Mouse (Mus musculus): Measurements from ENCODE around the gene Gfod1. TPM values are rescaled to one million over a fixed set of nuclear protein-coding genes. Genes with fewer than 3 reads are reported as not detected.

The Gfod1 gene
- total and polyA plus RNA-seq, 3 experiments = 0.30 to 0.70 (median 0.36) TPM

GRCm38 (mm10) chr13:43336425-43337221 is 32.7 kb upstream of the Gfod1 start:
- no peak overlapping the region for H3K4me2 ChIP-seq (ENCODE audit: insufficient read depth, low read depth, poor library complexity, severe bottlenecking)
- H3K9me3 ChIP-seq (replicated peaks; ENCODE audit: low read length) = no peaks in the 10 kb centered on the region
- no peak overlapping the region for H3K4me3 ChIP-seq (replicated peaks in 1 of 3; ENCODE audit: low read depth in 2 of 3, low read length in 2 of 3, poor library complexity in 1 of 3)
- H3K27me3 ChIP-seq (replicated peaks) = no peaks in the 10 kb centered on the region
- no peak for TF ChIP-seq MAFK (IDR thresholded peaks at IDR 0.05; ENCODE audit: insufficient replicate concordance, low read length)
- TF ChIP-seq NELFE (IDR thresholded peaks at IDR 0.05; ENCODE audit: low read depth, low read length) = no peak
- no peak for TF ChIP-seq CHD2 (IDR thresholded peaks at IDR 0.05; ENCODE audit: low read length)
- no peak for TF ChIP-seq USF2 (conservative IDR thresholded peaks at IDR 0.05; ENCODE audit: low read depth, low read length)
- TF ChIP-seq POLR2AphosphoS2 (IDR thresholded peaks at IDR 0.05; ENCODE audit: low read depth, low read length) = no peak
- TF ChIP-seq HCFC1 (IDR thresholded peaks at IDR 0.05; ENCODE audit: low read depth, low read length) = no peak
- TF ChIP-seq ETS1 (conservative IDR thresholded peaks at IDR 0.05; ENCODE audit: low read depth, low read length) = no peak
- TF ChIP-seq GABPA (IDR thresholded peaks at IDR 0.05; ENCODE audit: insufficient replicate concordance, low read depth, low read length) = no peak
- TF ChIP-seq EP300 (IDR thresholded peaks at IDR 0.05; ENCODE audit: low read length) = no peak
- no peak for TF ChIP-seq ZC3H11A (IDR thresholded peaks at IDR 0.05; ENCODE audit: low read depth, low read length)
- no peaks in the 10 kb centered on the region for H3K79me2 ChIP-seq (replicated peaks; ENCODE audit: control insufficient read depth, extremely low read depth, insufficient read depth, poor library complexity, severe bottlenecking)
- dilution Hi-C loops (cut with MboI; ENCODE audit: extremely low pct_ligation_motif_present, extremely low pct_unique_long_range_greater_than_20kb, low sequenced_read_pairs) (no loop called here), in situ Hi-C loops (cut with MboI; ENCODE audit: low pct_ligation_motif_present, low pct_unique_long_range_greater_than_20kb, low sequenced_read_pairs) (no loop called here)
- no peak overlapping the region for H3K9ac ChIP-seq (ENCODE audit: insufficient read depth, low read depth)
- peaks cover 0 to 10% of the 10 kb centered on the region in 2 experiments; a peak in 2 of 4 replicates for H3K4me1 ChIP-seq (ENCODE audit: control insufficient read depth in 1 of 2, insufficient read depth in 2 of 2)
- no peak overlapping the region for H3K27ac ChIP-seq (ENCODE audit: insufficient read depth, low read depth)
- no peak for DNase-seq (ENCODE audit: extremely low read depth)
- no peaks in the 10 kb centered on the region for H3K36me3 ChIP-seq (replicated peaks in 1 of 2; ENCODE audit: control insufficient read depth in 1 of 2, insufficient read depth in 1 of 2, low read length in 1 of 2)

- peak; percentile 21 for DNase-seq (ENCODE audit: extremely low read depth)
Measured at GRCm38 (mm10) chr13:43332591-43332990, 28.6 kb upstream of the Gfod1 start.

More at GRCm38 (mm10) chr13:43332591-43332990, 28.6 kb upstream of the Gfod1 start:
- in situ Hi-C loops (cut with MboI; ENCODE audit: low pct_ligation_motif_present, low pct_unique_long_range_greater_than_20kb, low sequenced_read_pairs) (no loop called here), dilution Hi-C loops (cut with MboI; ENCODE audit: extremely low pct_ligation_motif_present, extremely low pct_unique_long_range_greater_than_20kb, low sequenced_read_pairs) (no loop called here)
- Histone ChIP-seq H3K79me2 (replicated peaks; ENCODE audit: control insufficient read depth, extremely low read depth, insufficient read depth, poor library complexity, severe bottlenecking) (no peaks in the 10 kb centered on the region), H3K9ac (ENCODE audit: insufficient read depth, low read depth) (no peak overlapping the region), H3K4me1 (ENCODE audit: control insufficient read depth in 1 of 2, insufficient read depth in 2 of 2) (no peaks in the 10 kb centered on the region), H3K9me3 (replicated peaks; ENCODE audit: low read length) (no peaks in the 10 kb centered on the region), H3K27ac (ENCODE audit: insufficient read depth, low read depth) (no peak overlapping the region), H3K36me3 (replicated peaks in 1 of 2; ENCODE audit: control insufficient read depth in 1 of 2, insufficient read depth in 1 of 2, low read length in 1 of 2) (no peaks in the 10 kb centered on the region), H3K4me2 (ENCODE audit: insufficient read depth, low read depth, poor library complexity, severe bottlenecking) (no peak overlapping the region), H3K27me3 (replicated peaks) (no peaks in the 10 kb centered on the region), H3K4me3 (replicated peaks in 1 of 3; ENCODE audit: low read depth in 2 of 3, low read length in 2 of 3, poor library complexity in 1 of 3) (no peak overlapping the region)
- TF ChIP-seq E2F4 (IDR thresholded peaks at IDR 0.05; ENCODE audit: insufficient replicate concordance, low read depth, low read length) (no peak), RAD21 (IDR thresholded peaks at IDR 0.05; ENCODE audit: low read depth, low read length) (peak; percentile 33), PAX5 (IDR thresholded peaks at IDR 0.05; ENCODE audit: low read length) (no peak), SMC3 (IDR thresholded peaks at IDR 0.05; ENCODE audit: low read depth, low read length) (peak; percentile 17), CTCF (conservative IDR thresholded peaks at IDR 0.05 in 1 of 2, IDR thresholded peaks at IDR 0.05 in 1 of 2; ENCODE audit: low read depth in 2 of 2, low read length in 2 of 2) (peak; percentile 25 to 46; a peak in 2 of 4 replicates)
